Mouse (Mus musculus) hindbrain, embryonic 13.5 days (tissue): ENCODE data around the gene Ccm2. TPM values are rescaled to one million over a fixed set of nuclear protein-coding genes. Genes with fewer than 3 reads are reported as not detected.
A peak's percentile ranks its signal among the peaks of the same experiment; 100 is the strongest.

ENCODE experiments used
- ATAC-seq: fragments of 200-750 bp; cut with Nextera tagmentation; 2 replicates; pipeline ENCODE4 v1.8.0; 2017; ENCODE audit warnings: moderate TSS enrichment; ENCODE audit not compliant: low FRiP score
- H3K27ac ChIP-seq: fragments of 300-500 bp; sonication (generic); 2 replicates; pipeline ENCODE4 v1.5.1; 2015; ENCODE audit warnings: inconsistent platforms, mild to moderate bottlenecking, moderate library complexity
- H3K27me3 ChIP-seq: fragments of 300-500 bp; sonication (generic); 2 replicates; pipeline ENCODE4 v1.6.1; 2015; ENCODE audit warnings: mild to moderate bottlenecking, inconsistent platforms
- H3K36me3 ChIP-seq: fragments of 300-500 bp; sonication (generic); 2 replicates; pipeline ENCODE4 v1.6.1; 2015; ENCODE audit warnings: mild to moderate bottlenecking, inconsistent platforms
- H3K4me1 ChIP-seq: fragments of 300-500 bp; sonication (generic); replicated peaks from 2 replicates; pipeline ENCODE4 v1.6.1; 2015; ENCODE audit warnings: inconsistent platforms
- H3K4me2 ChIP-seq: fragments of 300-500 bp; sonication (generic); 2 replicates; pipeline ENCODE4 v1.6.1; 2015; ENCODE audit warnings: inconsistent platforms, mild to moderate bottlenecking, moderate library complexity
- H3K4me3 ChIP-seq: fragments of 300-500 bp; sonication (generic); 2 replicates; pipeline ENCODE4 v1.5.1; 2015; ENCODE audit warnings: mild to moderate bottlenecking, inconsistent platforms
- H3K9ac ChIP-seq: fragments of 300-500 bp; sonication (generic); 2 replicates; pipeline ENCODE4 v1.6.1; 2015; ENCODE audit warnings: mild to moderate bottlenecking, inconsistent platforms
- H3K9me3 ChIP-seq: fragments of 300-500 bp; sonication (generic); 2 replicates; pipeline ENCODE4 v1.6.1; 2016; ENCODE audit warnings: inconsistent platforms
- WGBS: fragments of 180-500 bp; shearing (Covaris S2); methylation state at CpG from one replicate; pipeline ENCODE4 v1.1.7; 2015; 5-methylcytosine and 5-hydroxymethylcytosine counted together
- polyA plus RNA-seq: library from polyadenylated mRNA; unstranded; fragments of >200 nt; fragmentation: Nextera tagmentation; extraction: Ambion mirVana; gene quantifications from 2 replicates; pipeline ENCODE4 v1.2.1, GENCODE M21; 2015

Gene Ccm2
- polyA plus RNA-seq, 1 experiment from 2014 or later = 99.0 TPM

DNA sequence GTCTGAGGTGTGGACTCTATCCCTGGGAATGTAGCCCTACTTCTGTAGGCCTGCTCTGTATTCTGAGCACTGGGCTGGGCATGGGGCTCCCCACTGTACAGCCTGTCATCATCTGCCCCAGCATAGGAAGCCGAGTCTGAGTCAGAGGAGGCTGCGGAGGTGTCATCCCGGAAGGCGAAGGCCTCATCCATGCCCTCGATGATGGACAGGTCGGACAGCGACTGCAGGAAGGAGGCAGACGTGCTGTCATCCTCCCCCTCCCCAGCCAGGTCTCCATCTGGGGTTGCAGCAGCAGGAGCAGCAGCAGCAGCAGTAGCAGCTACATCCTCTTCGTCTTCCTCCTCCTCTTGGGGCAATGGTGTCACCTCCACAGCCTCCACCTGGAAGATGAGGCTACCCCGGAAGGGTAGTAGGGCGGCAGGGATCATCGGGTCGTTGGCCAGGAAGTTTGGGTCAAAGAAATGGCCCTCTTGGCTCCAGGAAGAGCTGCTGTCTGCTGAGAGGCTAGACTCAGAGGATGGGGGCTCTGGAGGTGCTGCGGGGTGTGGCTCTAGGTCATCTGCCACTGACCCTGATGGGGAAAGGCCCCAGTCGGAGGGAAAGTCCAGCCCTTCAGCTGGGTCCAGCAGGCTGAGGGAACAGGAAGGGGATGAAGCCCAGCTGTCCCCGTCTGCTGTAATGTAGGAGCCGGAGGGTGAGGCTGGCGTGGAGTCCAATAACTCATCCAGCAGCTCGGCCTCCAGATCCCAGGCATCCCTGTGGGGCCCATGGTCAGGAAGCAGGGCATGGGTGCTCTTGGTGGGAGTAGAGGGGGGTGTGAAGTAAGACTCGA is 55.2 kb downstream of the Ccm2 start:
- Histone ChIP-seq H3K9me3 (no peaks in the 10 kb centered on the region), H3K36me3 (peaks cover 52% of the 10 kb centered on the region), H3K4me3 (peak overlapping the region; percentile 75; the same call in 1 of the 2 replicates), H3K9ac (0 out of 2 replicates have a peak overlapping the region, but pooled peaks have one; percentile 95), H3K27me3 (no peaks in the 10 kb centered on the region), H3K27ac (peak overlapping the region; percentile 99), H3K4me1 (peaks cover 82% of the 10 kb centered on the region), H3K4me2 (no peak overlapping the region)
- ATAC-seq = no peak
- WGBS = 81% methylated on average over 20 of the region's 20 CpGs

GRCm38 (mm10) chr11:6602662-6603061 is 56.0 kb downstream of the Ccm2 start:
- Histone ChIP-seq H3K27me3 (no peaks in the 10 kb centered on the region), H3K36me3 (peaks cover 44% of the 10 kb centered on the region), H3K4me2 (peak overlapping the region; percentile 98), H3K9ac (peak overlapping the region; percentile 95), H3K4me1 (peaks cover 86% of the 10 kb centered on the region), H3K27ac (peak overlapping the region; percentile 99), H3K9me3 (no peaks in the 10 kb centered on the region), H3K4me3 (peak overlapping the region; percentile 75)
- ATAC-seq = no peak
- WGBS = 90% methylated on average over 9 of the region's 9 CpGs

- peaks cover 81% of the 10 kb centered on the region for H3K4me1 ChIP-seq
- peak overlapping the region; percentile 98 for H3K4me2 ChIP-seq
- peak overlapping the region; percentile 99 for H3K27ac ChIP-seq
- no peaks in the 10 kb centered on the region for H3K27me3 ChIP-seq
- no peaks in the 10 kb centered on the region for H3K9me3 ChIP-seq
- ATAC-seq = no peak
- H3K4me3 ChIP-seq = peak overlapping the region; percentile 75
- peak overlapping the region; percentile 95 for H3K9ac ChIP-seq
- whole genome bisulfite sequencing = 84% methylated on average over 9 of the region's 9 CpGs
- H3K36me3 ChIP-seq = peaks cover 38% of the 10 kb centered on the region
Measured at GRCm38 (mm10) chr11:6603224-6603623, 56.5 kb downstream of the Ccm2 start.

DNA sequence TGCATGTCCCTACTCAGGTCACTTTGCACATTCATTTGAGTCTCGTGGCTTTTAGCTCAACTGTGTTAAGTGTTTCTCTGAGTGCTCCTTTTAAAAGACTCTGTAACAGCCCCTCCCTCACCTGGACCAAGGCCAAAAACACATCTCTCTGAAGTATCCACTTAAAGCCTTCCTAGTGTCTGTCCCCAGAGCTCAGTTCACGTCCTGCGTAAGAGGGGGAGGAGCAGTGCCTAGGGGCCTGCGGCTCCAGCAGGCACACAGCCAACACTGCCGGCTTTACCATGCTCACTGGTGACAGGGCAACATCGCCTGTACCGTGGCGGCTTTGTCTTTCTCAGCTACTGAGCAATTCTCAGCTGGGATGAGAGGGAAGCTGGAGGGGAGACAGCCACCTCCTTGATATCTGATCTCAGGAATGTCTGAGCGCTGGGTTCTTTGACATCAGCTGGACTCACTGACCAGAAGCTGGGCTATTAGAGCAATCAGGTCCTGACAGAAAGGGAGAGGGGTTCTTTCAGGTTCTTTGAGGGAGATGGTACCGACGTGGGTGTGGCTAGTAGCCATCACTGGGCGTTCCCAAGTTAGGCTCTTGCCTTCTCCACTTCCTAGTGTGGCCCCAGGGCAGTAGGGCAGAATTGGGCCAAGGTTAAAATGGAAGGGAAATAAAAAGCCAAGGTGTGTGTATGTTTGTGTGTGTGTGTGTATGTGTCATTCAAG is 57.4 kb downstream of the Ccm2 start:
- 15% methylated on average over 12 of the region's 12 CpGs for WGBS
- Histone ChIP-seq H3K36me3 (peaks cover 35% of the 10 kb centered on the region), H3K9me3 (no peaks in the 10 kb centered on the region), H3K4me3 (peak overlapping the region; percentile 75), H3K27me3 (no peaks in the 10 kb centered on the region), H3K4me1 (peaks cover 72% of the 10 kb centered on the region), H3K27ac (peak overlapping the region; percentile 99), H3K4me2 (peak overlapping the region; percentile 98), H3K9ac (peak overlapping the region; percentile 95)
- peak; percentile 22 for ATAC-seq

DNA sequence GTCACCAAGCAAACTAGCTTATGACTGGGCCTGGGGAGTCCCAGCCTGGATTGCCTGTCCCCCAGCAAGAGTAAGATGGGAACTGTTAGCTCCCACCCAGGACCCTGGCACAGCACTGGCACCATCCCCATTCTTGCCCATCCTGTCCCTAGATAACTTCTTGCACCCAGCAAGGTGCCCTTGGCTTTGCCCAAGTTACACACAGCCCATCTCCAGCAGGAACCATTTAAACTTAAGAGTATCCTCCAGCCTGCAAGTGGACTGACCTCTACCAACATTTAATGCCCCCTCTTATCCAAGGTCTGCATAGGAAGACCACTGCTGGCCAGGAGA is 57.9 kb downstream of the Ccm2 start:
- Histone ChIP-seq H3K9me3 (no peaks in the 10 kb centered on the region), H3K4me2 (peak overlapping the region; percentile 98), H3K36me3 (peaks cover 35% of the 10 kb centered on the region), H3K27ac (peak overlapping the region; percentile 99), H3K9ac (peak overlapping the region; percentile 95), H3K4me1 (peaks cover 67% of the 10 kb centered on the region), H3K27me3 (no peaks in the 10 kb centered on the region), H3K4me3 (peak overlapping the region; percentile 75)
- ATAC-seq = no peak

DNA sequence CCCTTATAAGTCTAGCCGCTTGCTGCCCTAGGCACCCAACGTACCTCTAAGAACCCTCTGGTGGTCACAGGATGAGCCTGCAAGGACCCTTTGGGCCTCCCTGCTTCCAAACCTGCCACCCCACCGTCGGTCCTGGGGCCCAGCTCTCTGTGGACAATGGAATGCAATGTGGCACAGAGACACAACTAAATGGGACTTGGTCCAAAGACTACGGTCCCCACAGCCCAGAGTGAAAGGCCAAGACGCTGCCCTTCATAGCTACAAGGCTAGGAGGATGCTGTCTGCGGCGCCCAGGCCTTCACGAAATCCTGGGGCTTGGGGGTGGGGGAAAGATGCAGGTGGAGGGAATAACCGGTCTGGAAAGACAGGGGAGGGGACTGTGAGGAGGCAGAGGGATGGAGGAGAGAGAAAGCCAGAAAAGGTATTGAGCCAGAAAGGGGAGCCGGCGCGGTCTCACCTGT is 58.4 kb downstream of the Ccm2 start:
- peak overlapping the region; percentile 75 for H3K4me3 ChIP-seq
- peak overlapping the region; percentile 99 for H3K27ac ChIP-seq
- ATAC-seq = no peak
- 9% methylated on average over 13 of the region's 13 CpGs for WGBS
- H3K4me1 ChIP-seq = peaks cover 62% of the 10 kb centered on the region
- H3K36me3 ChIP-seq = peaks cover 32% of the 10 kb centered on the region
- peak overlapping the region; percentile 95 for H3K9ac ChIP-seq
- peak overlapping the region; percentile 98 for H3K4me2 ChIP-seq
- H3K27me3 ChIP-seq = no peaks in the 10 kb centered on the region
- no peaks in the 10 kb centered on the region for H3K9me3 ChIP-seq

DNA sequence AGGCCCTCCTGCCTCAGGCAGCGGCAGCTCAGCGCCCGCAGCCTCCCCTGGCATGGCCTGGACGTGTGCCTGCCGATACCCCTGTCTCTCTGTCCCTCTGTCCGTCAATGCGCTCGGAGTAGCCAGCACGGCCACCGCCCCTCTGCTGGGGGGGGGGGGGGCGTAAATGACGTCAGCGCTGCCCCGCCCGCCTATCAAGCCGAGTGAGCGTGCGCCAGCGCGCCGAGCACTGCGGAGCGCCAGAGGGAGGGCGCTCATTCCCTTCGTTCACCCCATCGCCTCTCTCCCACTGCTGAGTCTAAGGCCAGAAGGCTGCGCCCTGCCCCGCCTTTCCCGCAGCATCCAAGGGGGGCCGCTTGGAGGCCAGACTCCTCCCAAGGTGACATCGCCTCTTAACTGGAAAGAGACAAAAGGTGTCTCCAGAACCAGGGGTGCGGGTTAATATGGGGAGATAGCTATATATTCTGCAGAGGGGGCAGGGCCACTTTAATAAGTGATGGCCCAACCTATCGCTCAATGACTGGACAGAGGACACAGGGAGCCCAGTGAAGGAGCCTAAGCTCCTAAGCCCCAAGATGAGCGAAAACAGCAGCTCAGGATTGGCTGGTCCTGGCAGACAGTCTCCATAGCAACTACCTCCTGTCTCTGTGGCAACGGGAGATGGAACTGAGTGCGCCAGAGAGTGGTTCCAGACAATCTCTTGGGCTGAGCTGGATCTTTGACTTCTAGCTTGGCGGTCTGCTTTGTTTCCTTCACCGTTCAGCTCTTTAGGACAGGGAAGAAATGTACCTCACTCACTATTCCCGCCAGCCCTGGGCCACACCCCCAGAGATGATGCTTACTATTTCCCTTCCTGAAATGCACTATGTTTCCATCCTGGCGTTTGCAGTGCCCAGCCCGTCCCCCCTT is 59.1 kb downstream of the Ccm2 start, which contains the start of gene Nacad:
Gene Nacad (minus strand): TSS at position 563 of the 909 bp plus-strand sequence.
- H3K9me3 ChIP-seq = no peaks in the 10 kb centered on the region
- peaks cover 55% of the 10 kb centered on the region for H3K4me1 ChIP-seq
- peak; percentile 93 for ATAC-seq
- peak within 1 kb of the TSS; percentile 75 for H3K4me3 ChIP-seq
- no peaks in the 10 kb centered on the region for H3K27me3 ChIP-seq
- peak within 1 kb of the TSS; percentile 98 for H3K4me2 ChIP-seq
- WGBS = 2% methylated on average over 34 of the region's 41 CpGs
- H3K36me3 ChIP-seq = peaks cover 30% of the 10 kb centered on the region
- H3K27ac ChIP-seq = peak within 1 kb of the TSS; percentile 99
- H3K9ac ChIP-seq = peak within 1 kb of the TSS; percentile 95

DNA sequence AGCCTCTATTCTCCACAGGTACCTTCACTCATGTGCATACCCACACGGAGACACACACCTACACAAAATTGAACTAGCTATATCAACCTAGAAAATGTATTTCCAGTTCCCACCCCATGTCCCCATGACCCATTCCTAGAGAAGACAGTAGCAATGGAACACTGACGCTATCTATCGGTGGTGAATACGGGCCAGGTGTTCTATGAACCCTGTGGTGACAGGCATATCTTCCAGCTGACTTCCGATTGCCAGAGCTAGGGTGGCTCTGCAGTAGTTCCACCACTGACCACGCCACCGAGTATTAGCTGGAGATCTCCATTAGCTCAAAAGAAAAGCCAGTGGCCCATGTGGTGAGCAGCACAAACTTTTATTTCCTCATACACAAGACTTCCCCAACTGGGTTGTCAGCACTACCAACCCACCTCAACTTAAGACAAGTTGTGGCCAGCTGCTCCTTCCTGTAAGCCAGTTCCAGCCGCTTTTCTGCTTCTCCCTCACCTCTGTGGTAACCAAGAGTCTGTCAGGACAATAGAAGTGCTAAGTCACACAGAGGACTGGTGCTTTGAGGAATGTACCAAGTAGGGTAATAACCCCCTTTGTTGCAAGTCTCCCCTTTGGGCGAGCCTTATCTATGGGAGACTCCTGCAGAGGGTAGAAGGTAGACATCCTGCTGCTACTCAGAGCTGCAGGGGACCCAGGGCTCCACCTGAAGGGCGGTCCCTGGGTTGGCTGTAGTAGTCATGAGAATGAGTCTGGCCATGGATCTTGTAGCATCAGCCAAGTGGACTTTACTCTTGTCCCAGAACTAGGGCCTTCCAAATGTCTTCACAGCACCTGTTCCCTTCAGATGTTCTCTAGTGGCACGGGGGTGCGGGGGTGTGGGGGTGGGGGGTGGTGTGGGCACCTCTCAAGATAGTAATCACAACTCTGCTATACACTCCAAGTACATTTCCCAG is 68.8 kb downstream of the Ccm2 start:
- Histone ChIP-seq H3K27ac (no peak overlapping the region), H3K4me1 (no peaks in the 10 kb centered on the region), H3K4me3 (no peak overlapping the region), H3K9me3 (no peaks in the 10 kb centered on the region), H3K27me3 (no peaks in the 10 kb centered on the region), H3K36me3 (peaks cover 92% of the 10 kb centered on the region), H3K9ac (no peak overlapping the region), H3K4me2 (no peak overlapping the region)
- ATAC-seq = no peak
- WGBS = 92% methylated on average over 12 of the region's 12 CpGs

DNA sequence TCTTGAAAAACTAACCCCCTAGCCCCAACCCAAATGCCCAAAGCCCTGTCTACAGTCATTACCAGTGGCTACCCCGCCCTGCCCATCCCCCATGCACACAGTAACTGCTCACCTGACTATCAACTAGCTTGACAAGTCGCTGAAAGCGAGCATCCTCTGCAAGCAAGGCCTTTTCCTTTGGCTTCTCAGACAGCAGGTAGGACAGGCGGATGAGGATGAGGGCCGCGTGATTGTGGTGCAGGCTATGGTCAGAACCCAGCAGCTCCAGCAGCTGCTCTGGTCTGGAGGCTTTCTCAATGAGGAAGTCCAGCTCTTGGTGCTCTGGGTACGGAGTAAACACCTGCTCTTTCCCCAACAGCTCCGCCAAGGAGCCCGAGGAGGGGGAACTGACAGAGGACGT is 77.0 kb downstream of the Ccm2 start:
- no peaks in the 10 kb centered on the region for H3K27me3 ChIP-seq
- no peak overlapping the region for H3K27ac ChIP-seq
- WGBS = 92% methylated on average over 10 of the region's 10 CpGs
- no peak overlapping the region for H3K9ac ChIP-seq
- peak overlapping the region; percentile 8; the same call in 1 of the 2 replicates for H3K4me3 ChIP-seq
- peaks cover 54% of the 10 kb centered on the region for H3K36me3 ChIP-seq
- H3K4me2 ChIP-seq = no peak overlapping the region
- H3K4me1 ChIP-seq = peaks cover 33% of the 10 kb centered on the region
- no peaks in the 10 kb centered on the region for H3K9me3 ChIP-seq
- no peak for ATAC-seq

GRCm38 (mm10) chr11:6624619-6625382 is 78.1 kb downstream of the Ccm2 start:
- Histone ChIP-seq H3K4me3 (peak overlapping the region; percentile 71), H3K9me3 (no peaks in the 10 kb centered on the region), H3K4me1 (peaks cover 33% of the 10 kb centered on the region), H3K27me3 (no peaks in the 10 kb centered on the region), H3K27ac (no peak overlapping the region), H3K36me3 (peaks cover 43% of the 10 kb centered on the region), H3K9ac (peak overlapping the region; percentile 84), H3K4me2 (peak overlapping the region; percentile 60)
- ATAC-seq = no peak
- WGBS = 74% methylated on average over 14 of the region's 14 CpGs
